Mouse (Mus musculus) CH12F3 (cell line): ENCODE measurements around the gene Tmem247.

Source experiments
- in situ Hi-C: fragments of 300-500 bp; cut with MboI; formaldehyde crosslinking; loops from 2 replicates; pipeline ENCODE4 v1.14.3; 2020; ENCODE audit warnings: low sequenced_read_pairs

Gene Tmem247

GRCm38 (mm10) chr17:86917048-86917447, at the start of gene Tmem247:
Tmem247 (plus strand) TSS chr17:86917348.
- in situ Hi-C loops = loop anchor here (10.0 kb wide), 1 partner anchor 128 kb away; no protein-coding TSS in a partner anchor

GRCm38 (mm10) chr17:86870586-86870985, 46.6 kb upstream of the Tmem247 start:
- in situ Hi-C loops = no loop called here

GRCm38 (mm10) chr17:86872643-86873042, 44.5 kb upstream of the Tmem247 start:
- in situ Hi-C loops = no loop called here

- in situ Hi-C loops = no loop called here
These were observed 40.2 kb upstream of the Tmem247 start for GRCm38 (mm10) chr17:86876940-86877339.

GRCm38 (mm10) chr17:86877747-86878146, 39.4 kb upstream of the Tmem247 start:
- in situ Hi-C loops = no loop called here

- in situ Hi-C loops = no loop called here
These were observed 37.1 kb upstream of the Tmem247 start for GRCm38 (mm10) chr17:86880056-86880455.

- in situ Hi-C loops = no loop called here
These were observed 36.6 kb upstream of the Tmem247 start for GRCm38 (mm10) chr17:86880461-86881044.

GRCm38 (mm10) chr17:86895191-86895590, 22.0 kb upstream of the Tmem247 start:
- in situ Hi-C loops = no loop called here

GRCm38 (mm10) chr17:86897486-86898165, 19.5 kb upstream of the Tmem247 start:
- in situ Hi-C loops = no loop called here

GRCm38 (mm10) chr17:86899821-86900220, 17.3 kb upstream of the Tmem247 start:
- in situ Hi-C loops = loop anchor here (10.0 kb wide), 1 partner anchor 405 kb away; no protein-coding TSS in a partner anchor

GRCm38 (mm10) chr17:86900564-86900963, 16.6 kb upstream of the Tmem247 start:
- in situ Hi-C loops = loop anchor here (10.0 kb wide), 1 partner anchor 406 kb away; no protein-coding TSS in a partner anchor

- in situ Hi-C loops = loop anchor here (10.0 kb wide), 1 partner anchor 408 kb away; no protein-coding TSS in a partner anchor
These were observed 14.6 kb upstream of the Tmem247 start for GRCm38 (mm10) chr17:86902399-86903067.

GRCm38 (mm10) chr17:86903596-86903995, 13.6 kb upstream of the Tmem247 start:
- in situ Hi-C loops = loop anchor here (10.0 kb wide), 1 partner anchor 409 kb away; no protein-coding TSS in a partner anchor

GRCm38 (mm10) chr17:86904206-86904605, 12.9 kb upstream of the Tmem247 start:
- in situ Hi-C loops = loop anchor here (10.0 kb wide), 1 partner anchor 409 kb away; no protein-coding TSS in a partner anchor

- in situ Hi-C loops = loop anchor here (5.0 to 10.0 kb wide), 2 partner anchors 347 to 411 kb away; no protein-coding TSS in a partner anchor
These were observed 11.6 kb upstream of the Tmem247 start for GRCm38 (mm10) chr17:86905297-86906135.

- in situ Hi-C loops = loop anchor here (5.0 to 10.0 kb wide), 2 partner anchors 346 to 411 kb away; no protein-coding TSS in a partner anchor
These were observed 11.0 kb upstream of the Tmem247 start for GRCm38 (mm10) chr17:86906136-86906461.

- in situ Hi-C loops = loop anchor here (5.0 to 10.0 kb wide), 2 partner anchors 346 to 412 kb away; no protein-coding TSS in a partner anchor
These were observed 10.5 kb upstream of the Tmem247 start for GRCm38 (mm10) chr17:86906601-86907000.

GRCm38 (mm10) chr17:86907092-86907491, 10.1 kb upstream of the Tmem247 start:
- in situ Hi-C loops = loop anchor here (5.0 to 10.0 kb wide), 2 partner anchors 345 to 412 kb away; no protein-coding TSS in a partner anchor

GRCm38 (mm10) chr17:86908316-86908715, 8.8 kb upstream of the Tmem247 start:
- in situ Hi-C loops = loop anchor here (5.0 to 10.0 kb wide), 2 partner anchors 344 to 414 kb away; no protein-coding TSS in a partner anchor
